Mouse (Mus musculus): Measurements from ENCODE around the gene Cd9.

- TF ChIP-seq CTCF (conservative IDR thresholded peaks at IDR 0.05 in 1 of 2, IDR thresholded peaks at IDR 0.05 in 1 of 2; ENCODE audit: low read depth in 2 of 2, low read length in 2 of 2) (no peak), KAT2A (IDR thresholded peaks at IDR 0.05; ENCODE audit: insufficient replicate concordance, low read length) (no peak), ZMIZ1 (IDR thresholded peaks at IDR 0.05; ENCODE audit: low read depth, low read length) (no peak), TCF12 (IDR thresholded peaks at IDR 0.05; ENCODE audit: low read depth, low read length) (no peak), MAZ (IDR thresholded peaks at IDR 0.05; ENCODE audit: low read depth, low read length) (no peak), POLR2A (IDR thresholded peaks at IDR 0.05; ENCODE audit: low read depth, low read length) (no peak), E2F4 (IDR thresholded peaks at IDR 0.05; ENCODE audit: insufficient replicate concordance, low read depth, low read length) (no peak), JUND (conservative IDR thresholded peaks at IDR 0.05; ENCODE audit: low read depth, low read length) (no peak), RCOR1 (conservative IDR thresholded peaks at IDR 0.05; ENCODE audit: low read depth, low read length) (no peak), PAX5 (IDR thresholded peaks at IDR 0.05; ENCODE audit: low read length) (no peak), ZNF384 (IDR thresholded peaks at IDR 0.05; ENCODE audit: low read depth, low read length) (no peak)
These were observed 16.6 kb upstream of the Cd9 start for GRCm38 (mm10) chr6:125511196-125511595.

Measured in CH12.LX (cell line).